Mouse (Mus musculus) left cerebral cortex, postnatal 14 days (tissue): ENCODE results near the gene Cdk17. TPM values are rescaled to one million over a fixed set of nuclear protein-coding genes. Genes with fewer than 3 reads are reported as not detected.
"Not testable (repeated sequence)": the region's sequence is repeated elsewhere in the genome, so short reads cannot be mapped to it uniquely, and the experiment has no call there.

ENCODE experiments used
- DNase-seq, 2 experiments: peaks; one replicate each; pipeline ENCODE4 v3.0.0; 2021 to 2022; ENCODE audit warnings: low spot score in 2 of 2, mixed read lengths in 1 of 2
- intact Hi-C: fragments of 180-260 bp; cut with DNase I; formaldehyde crosslinking; loops from one replicate; pipeline ENCODE4 v1.15.1; 2025
- total RNA-seq, 2 experiments: library from RNA; stranded (reverse); gene quantifications; 2 replicates each; pipeline ENCODE4 v1.2.3; 2021

The Cdk17 gene
- total RNA-seq, 2 experiments from 2014 or later: 189 to 193 TPM

DNA sequence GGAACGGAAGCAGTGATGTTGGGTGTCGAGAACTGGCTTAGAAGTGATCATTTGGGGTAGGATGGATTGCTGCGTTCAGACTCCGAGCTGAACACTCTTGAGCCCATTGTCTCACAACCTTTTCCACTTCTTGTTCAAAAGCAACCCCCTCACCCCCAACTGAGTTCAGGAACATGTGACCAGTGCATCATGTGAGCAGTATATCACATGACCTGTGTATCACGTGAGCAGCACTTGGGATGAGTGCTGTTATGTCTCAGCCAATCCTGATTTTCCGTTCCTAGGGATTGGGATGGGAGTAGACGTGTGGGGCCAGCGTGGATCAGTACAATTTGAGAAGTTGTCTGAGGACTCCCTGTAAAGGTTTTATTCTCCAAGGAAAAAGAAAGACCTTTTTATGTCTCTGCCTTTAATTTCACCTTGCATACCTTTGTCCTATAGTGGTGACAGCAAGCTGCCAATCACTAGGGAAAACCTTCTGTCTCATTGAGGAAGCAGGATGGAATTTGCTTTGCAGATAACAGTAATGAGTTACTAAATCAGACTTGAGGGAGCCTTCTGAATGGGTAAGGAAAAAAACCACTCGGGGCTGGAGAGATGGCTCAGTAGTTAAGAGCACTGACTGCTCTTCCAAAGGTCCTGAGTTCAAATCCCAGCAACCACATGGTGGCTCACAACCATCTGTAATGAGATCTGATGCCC is 28.7 kb upstream of the Cdk17 start:
- no peak for DNase-seq
- intact Hi-C loops: no loop called here

GRCm38 (mm10) chr10:93138730-93139129 is 21.9 kb upstream of the Cdk17 start:
- DNase-seq: no peak
- intact Hi-C loops: no loop called here

- DNase-seq: no peak
- intact Hi-C loops: no loop called here
Measured at GRCm38 (mm10) chr10:93140778-93141177, 19.9 kb upstream of the Cdk17 start.

DNA sequence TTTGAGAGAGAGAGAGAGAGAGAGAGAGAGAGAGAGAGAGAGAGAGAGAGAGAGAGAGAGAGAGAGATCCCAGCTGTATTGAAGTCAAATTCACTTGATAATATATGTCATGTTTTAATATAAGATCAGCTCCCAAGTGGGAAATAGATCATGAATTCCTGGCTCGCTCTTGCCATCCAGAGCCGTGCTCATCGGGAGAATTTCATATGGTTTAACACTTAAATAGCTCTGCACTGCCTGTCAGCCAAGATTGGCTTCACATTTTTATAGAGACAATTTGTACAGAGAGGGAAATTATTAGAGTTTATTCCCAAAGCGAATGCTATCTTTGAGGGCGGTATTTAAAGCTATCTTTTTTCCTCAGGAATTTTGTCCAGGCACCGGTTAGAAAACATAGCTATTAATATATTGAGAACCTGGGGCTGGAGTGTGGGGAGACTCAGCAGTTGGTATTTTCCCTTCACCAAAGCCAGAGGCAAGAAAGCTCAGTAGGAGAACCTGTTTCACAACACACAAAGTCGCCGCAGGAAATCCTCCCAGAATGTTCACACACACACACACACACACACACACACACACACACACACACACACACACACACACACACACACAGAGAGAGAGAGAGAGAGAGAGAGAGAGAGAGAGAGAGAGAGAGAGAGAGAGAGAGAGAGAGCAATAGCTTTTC is 17.9 kb upstream of the Cdk17 start:
- intact Hi-C loops: no loop called here
- DNase-seq: no peak

GRCm38 (mm10) chr10:93143285-93143985 is 17.2 kb upstream of the Cdk17 start:
- DNase-seq: no peak
- intact Hi-C loops: no loop called here

- intact Hi-C loops: no loop called here
- DNase-seq: no peak
Measured at GRCm38 (mm10) chr10:93143986-93144314, 16.7 kb upstream of the Cdk17 start.

GRCm38 (mm10) chr10:93144579-93144978 is 16.1 kb upstream of the Cdk17 start:
- intact Hi-C loops: no loop called here
- no peak for DNase-seq

DNA sequence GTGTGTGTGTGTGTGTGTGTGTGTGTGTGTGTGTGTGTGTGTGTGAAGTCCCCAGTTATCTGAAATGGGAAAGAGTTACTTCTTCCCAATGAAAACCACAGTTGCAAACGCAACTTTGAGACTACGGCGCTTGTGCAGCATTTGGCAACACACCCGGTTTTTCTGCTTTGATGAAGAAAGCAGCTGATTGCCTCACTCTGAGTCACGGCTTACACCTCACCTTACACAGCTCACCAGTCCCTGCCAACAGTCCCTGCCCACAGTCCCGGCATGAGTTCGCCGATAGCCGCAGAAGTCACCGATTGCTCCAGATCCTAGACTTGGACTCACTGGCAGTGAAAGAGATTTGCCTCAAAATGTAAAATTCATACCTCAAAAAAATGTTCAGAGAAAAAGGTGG is 15.6 kb upstream of the Cdk17 start:
- intact Hi-C loops: no loop called here
- no peak for DNase-seq

- no peak for DNase-seq
- intact Hi-C loops: no loop called here
Measured at GRCm38 (mm10) chr10:93146601-93147000, 14.1 kb upstream of the Cdk17 start.

DNA sequence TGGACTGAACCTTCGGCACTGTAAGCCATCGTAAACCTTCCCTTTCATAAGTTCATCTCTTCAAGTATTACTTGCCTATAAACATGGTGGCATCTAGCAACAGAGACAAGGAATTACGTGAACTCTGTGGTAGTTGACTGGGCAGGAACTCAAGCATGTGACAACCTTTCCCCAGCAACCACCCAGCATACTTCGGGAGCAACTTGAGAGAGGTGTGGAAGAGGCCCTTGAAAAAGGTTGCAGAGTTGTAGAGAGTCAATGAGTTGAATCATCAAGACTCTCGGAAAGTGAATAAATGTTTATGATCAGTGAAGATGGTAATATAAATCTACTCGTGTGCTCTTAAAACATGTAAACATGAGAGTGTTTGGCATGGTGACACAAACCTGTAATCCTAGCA is 13.0 kb upstream of the Cdk17 start:
- intact Hi-C loops: no loop called here

GRCm38 (mm10) chr10:93149597-93149996 is 11.1 kb upstream of the Cdk17 start:
- intact Hi-C loops: no loop called here
- DNase-seq: no peak

More for the DNA sequence above, 13.0 kb upstream of the Cdk17 start:
- no peak for DNase-seq

- intact Hi-C loops: no loop called here
- DNase-seq: no peak
Measured at GRCm38 (mm10) chr10:93151775-93152174, 8.9 kb upstream of the Cdk17 start.

GRCm38 (mm10) chr10:93152698-93153097 is 8.0 kb upstream of the Cdk17 start:
- intact Hi-C loops: no loop called here
- DNase-seq: no peak

- intact Hi-C loops, DNase-seq: not testable (repeated sequence)
Measured at GRCm38 (mm10) chr10:93153404-93153803, 7.3 kb upstream of the Cdk17 start.

- intact Hi-C loops: loop anchor here (5.0 to 10.0 kb wide), 5 partner anchors 52 to 265 kb away; partner anchors contain the start of gene Cfap54
- peak in 1 of 2 experiments; percentile 28 for DNase-seq
Measured at GRCm38 (mm10) chr10:93159651-93160496, 801 bp upstream of the Cdk17 start.

DNA sequence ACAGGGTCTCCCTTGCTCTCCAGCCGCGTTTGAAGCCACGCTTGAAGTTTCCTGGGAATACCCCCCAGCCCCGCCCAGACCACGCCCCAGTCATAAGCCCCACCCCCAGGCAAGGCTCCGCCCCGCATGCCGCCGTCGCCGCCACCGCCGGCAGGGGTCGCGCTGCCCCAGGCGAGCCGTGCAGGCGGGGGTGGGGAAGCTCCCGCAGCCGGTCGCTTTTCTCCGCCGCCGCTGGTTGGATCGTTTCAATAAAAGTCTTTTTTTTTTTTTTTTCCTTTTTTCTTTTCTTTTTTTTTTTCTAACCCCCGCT is 223 bp upstream of the Cdk17 start:
- peak; percentile 70 to 85 for DNase-seq
- intact Hi-C loops: loop anchor here (5.0 to 10.0 kb wide), 5 partner anchors 52 to 264 kb away; partner anchors contain the start of gene Cfap54

- intact Hi-C loops: loop anchor here (5.0 to 10.0 kb wide), 5 partner anchors 51 to 263 kb away; partner anchors contain the start of gene Cfap54
- DNase-seq: peak; percentile 52 to 57
Measured at GRCm38 (mm10) chr10:93161511-93162275, 1.0 kb downstream of the Cdk17 start.

DNA sequence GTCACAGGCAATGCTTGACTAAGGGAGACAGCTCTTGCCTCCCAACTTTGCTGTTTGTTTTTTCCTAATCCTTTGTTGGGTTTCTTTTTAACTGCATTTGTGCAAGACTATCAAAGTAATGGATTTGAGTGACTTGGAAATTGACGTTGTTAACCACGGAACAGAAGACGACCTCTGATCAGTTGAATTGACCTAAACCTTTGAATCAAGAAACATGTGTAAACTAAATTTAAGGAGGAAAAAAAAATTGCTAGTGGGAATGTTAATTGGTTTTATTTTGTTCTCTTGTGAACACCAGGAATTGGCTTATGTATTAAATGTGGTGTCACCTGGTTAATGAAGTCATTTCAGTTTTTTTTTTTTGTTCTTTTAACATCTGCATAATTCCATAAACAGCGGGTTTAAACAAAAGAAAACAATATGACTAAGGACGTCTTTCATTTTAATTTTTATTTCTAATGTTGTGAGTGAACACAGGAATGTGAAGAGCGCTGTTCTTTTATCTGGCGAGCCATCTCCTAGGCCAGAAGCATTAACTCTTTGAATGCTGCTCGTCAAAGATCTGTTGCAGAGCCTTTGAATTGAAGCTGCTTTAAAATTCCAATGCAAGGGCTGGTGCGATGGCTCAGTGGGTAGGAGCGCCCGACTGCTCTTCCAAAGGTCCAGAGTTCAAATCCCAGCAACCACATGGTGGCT is 1.7 kb downstream of the Cdk17 start:
- intact Hi-C loops: loop anchor here (5.0 to 10.0 kb wide), 5 partner anchors 50 to 262 kb away; partner anchors contain the start of gene Cfap54
- DNase-seq: no peak
